Mouse (Mus musculus): ENCODE results near the gene Efhd1.

DNA sequence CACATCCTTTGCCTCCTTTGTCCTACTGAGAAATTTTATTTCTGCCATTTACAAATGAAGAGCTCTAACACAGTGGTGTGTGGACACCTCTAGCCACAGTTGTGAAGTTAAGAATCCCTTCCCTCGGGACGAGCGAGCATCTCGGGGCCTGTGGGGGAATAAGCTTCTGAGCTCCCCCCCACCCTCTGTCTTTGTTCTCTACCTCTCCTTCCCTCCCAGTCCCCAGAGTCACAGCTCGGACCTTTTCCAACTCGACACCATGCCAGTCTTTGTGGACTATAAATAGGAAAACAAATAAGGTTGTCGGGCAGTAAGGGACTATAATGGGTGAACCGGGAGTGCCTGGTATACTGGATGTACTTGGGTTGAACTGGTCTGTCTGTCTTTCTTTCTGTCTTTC, 27.3 kb downstream of the Efhd1 start:
- TF ChIP-seq CTCF (IDR thresholded peaks at IDR 0.05; ENCODE audit: low read depth, low read length) (no peak), GATA2 (IDR thresholded peaks at IDR 0.05; ENCODE audit: borderline replicate concordance, low read depth, low read length) (no peak), GATA1 (IDR thresholded peaks at IDR 0.05; ENCODE audit: borderline replicate concordance, low read length) (no peak), TAL1 (conservative IDR thresholded peaks at IDR 0.05; ENCODE audit: low read depth, low read length) (no peak)

Data from G1E (cell line).